Mouse (Mus musculus): ENCODE measurements around the gene Itpr2.

GRCm38 (mm10) chr6:146489841-146490240 is 12.2 kb downstream of the Itpr2 start:
- TF ChIP-seq FLI1 (IDR thresholded peaks at IDR 0.05; ENCODE audit: low read length) (no peak), GATA1 (IDR thresholded peaks at IDR 0.05; ENCODE audit: borderline replicate concordance, low read length) (no peak)

Measured in megakaryocyte, embryonic 14.5 days (primary cell).